Mouse (Mus musculus): Measurements from ENCODE around the gene Madd. TPM values are rescaled to one million over a fixed set of nuclear protein-coding genes. Genes with fewer than 3 reads are reported as not detected.
A peak's percentile ranks its signal among the peaks of the same experiment; 100 is the strongest.

Gene Madd
- polyA plus RNA-seq, 1 experiment from 2014 or later, result 13.4 TPM

- H3K4me2 ChIP-seq, result no peak overlapping the region
- H3K27ac ChIP-seq, result no peak overlapping the region
- peaks cover 81% of the 10 kb centered on the region for H3K4me1 ChIP-seq
- peaks cover 2% of the 10 kb centered on the region; the same call in 1 of the 2 replicates for H3K36me3 ChIP-seq
- no peaks in the 10 kb centered on the region for H3K9me3 ChIP-seq (replicated peaks)
- no peak overlapping the region for H3K9ac ChIP-seq
- ATAC-seq, result no peak
- 75% methylated on average over 6 of the region's 6 CpGs for WGBS (ENCODE audit: insufficient replicate concordance)
- H3K4me3 ChIP-seq, result no peak overlapping the region
- H3K27me3 ChIP-seq (replicated peaks), result no peaks in the 10 kb centered on the region
Observed at GRCm38 (mm10) chr2:91110429-91110828, 73.2 kb downstream of the Madd start.

GRCm38 (mm10) chr2:91109807-91110385 is 73.7 kb downstream of the Madd start:
- 80% methylated on average over 5 of the region's 5 CpGs for WGBS (ENCODE audit: insufficient replicate concordance)
- H3K4me1 ChIP-seq, result peaks cover 81% of the 10 kb centered on the region

GRCm38 (mm10) chr2:91109241-91109640 is 74.4 kb downstream of the Madd start:
- no peak overlapping the region for H3K9ac ChIP-seq
- H3K27me3 ChIP-seq (replicated peaks), result no peaks in the 10 kb centered on the region
- no peak overlapping the region for H3K4me3 ChIP-seq
- no peak overlapping the region for H3K4me2 ChIP-seq
- ATAC-seq, result no peak
- H3K27ac ChIP-seq, result no peak overlapping the region
- 78% methylated on average over 5 of the region's 5 CpGs for WGBS (ENCODE audit: insufficient replicate concordance)
- H3K9me3 ChIP-seq (replicated peaks), result no peaks in the 10 kb centered on the region
- no peaks in the 10 kb centered on the region; the same call in 1 of the 2 replicates for H3K36me3 ChIP-seq
- H3K4me1 ChIP-seq, result peaks cover 79% of the 10 kb centered on the region

More at GRCm38 (mm10) chr2:91109807-91110385, 73.7 kb downstream of the Madd start:
- Histone ChIP-seq H3K9me3 (replicated peaks) (no peaks in the 10 kb centered on the region), H3K4me3 (no peak overlapping the region), H3K9ac (no peak overlapping the region), H3K36me3 (no peaks in the 10 kb centered on the region; the same call in 1 of the 2 replicates), H3K27ac (no peak overlapping the region), H3K27me3 (replicated peaks) (no peaks in the 10 kb centered on the region), H3K4me2 (no peak overlapping the region)
- no peak for ATAC-seq

GRCm38 (mm10) chr2:91108156-91108555 is 75.5 kb downstream of the Madd start:
- Histone ChIP-seq H3K4me2 (peak overlapping the region; percentile 31; the same call in 1 of the 2 replicates), H3K36me3 (no peaks in the 10 kb centered on the region; the same call in 1 of the 2 replicates), H3K9ac (0 out of 2 replicates have a peak overlapping the region, but pooled peaks have one; percentile 12), H3K27me3 (replicated peaks) (no peaks in the 10 kb centered on the region), H3K4me3 (no peak overlapping the region), H3K27ac (peak overlapping the region; percentile 10), H3K4me1 (peaks cover 75% of the 10 kb centered on the region), H3K9me3 (replicated peaks) (no peaks in the 10 kb centered on the region)
- ATAC-seq, result peak; percentile 67; the same call in 1 of the 2 replicates
- 40% methylated on average over 3 of the region's 3 CpGs for WGBS (ENCODE audit: insufficient replicate concordance)

GRCm38 (mm10) chr2:91101124-91101740 is 82.4 kb downstream of the Madd start:
- Histone ChIP-seq H3K4me2 (peak overlapping the region; percentile 33; the same call in 1 of the 2 replicates), H3K27ac (no peak overlapping the region)

GRCm38 (mm10) chr2:91098156-91098555 is 85.5 kb downstream of the Madd start:
- H3K4me3 ChIP-seq, result peak overlapping the region; percentile 44
- H3K9me3 ChIP-seq (replicated peaks), result no peaks in the 10 kb centered on the region
- H3K36me3 ChIP-seq, result no peaks in the 10 kb centered on the region
- ATAC-seq, result no peak
- H3K4me2 ChIP-seq, result peak overlapping the region; percentile 56
- peaks cover 52% of the 10 kb centered on the region for H3K4me1 ChIP-seq
- peaks cover 8% of the 10 kb centered on the region for H3K27me3 ChIP-seq (replicated peaks)
- 41% methylated on average over 2 of the region's 2 CpGs for WGBS (ENCODE audit: insufficient replicate concordance)
- H3K9ac ChIP-seq, result peak overlapping the region; percentile 55; the same call in 1 of the 2 replicates
- peak overlapping the region; percentile 67; the same call in 1 of the 2 replicates for H3K27ac ChIP-seq

More at GRCm38 (mm10) chr2:91101124-91101740, 82.4 kb downstream of the Madd start:
- H3K4me1 ChIP-seq, result peaks cover 69% of the 10 kb centered on the region
- no peak overlapping the region for H3K4me3 ChIP-seq
- no peaks in the 10 kb centered on the region for H3K27me3 ChIP-seq (replicated peaks)
- H3K36me3 ChIP-seq, result no peaks in the 10 kb centered on the region
- no peaks in the 10 kb centered on the region for H3K9me3 ChIP-seq (replicated peaks)
- ATAC-seq, result peak; percentile 70
- H3K9ac ChIP-seq, result peak overlapping the region; percentile 40; the same call in 1 of the 2 replicates
- 5% methylated on average over 7 of the region's 7 CpGs for WGBS (ENCODE audit: insufficient replicate concordance)

GRCm38 (mm10) chr2:91097015-91097414 is 86.6 kb downstream of the Madd start:
- peaks cover 50% of the 10 kb centered on the region for H3K4me1 ChIP-seq
- no peaks in the 10 kb centered on the region for H3K36me3 ChIP-seq
- no peak; the same call in none of the 2 replicates for ATAC-seq
- peak overlapping the region; percentile 56 for H3K4me2 ChIP-seq
- H3K27ac ChIP-seq, result peak overlapping the region; percentile 67
- H3K9me3 ChIP-seq (replicated peaks), result no peaks in the 10 kb centered on the region
- H3K27me3 ChIP-seq (replicated peaks), result peaks cover 8% of the 10 kb centered on the region
- 26% methylated on average over 10 of the region's 10 CpGs for WGBS (ENCODE audit: insufficient replicate concordance)
- H3K9ac ChIP-seq, result peak overlapping the region; percentile 55
- peak overlapping the region; percentile 44 for H3K4me3 ChIP-seq

GRCm38 (mm10) chr2:91096524-91096923 is 87.1 kb downstream of the Madd start:
- 14% methylated on average over 14 of the region's 14 CpGs for WGBS (ENCODE audit: insufficient replicate concordance)
- ATAC-seq, result peak; percentile 77
- peaks cover 8% of the 10 kb centered on the region for H3K27me3 ChIP-seq (replicated peaks)

GRCm38 (mm10) chr2:91090827-91091226 is 92.8 kb downstream of the Madd start:
- no peak for ATAC-seq
- Histone ChIP-seq H3K36me3 (no peaks in the 10 kb centered on the region), H3K4me1 (peaks cover 25% of the 10 kb centered on the region), H3K27ac (no peak overlapping the region), H3K4me2 (no peak overlapping the region), H3K9me3 (replicated peaks) (no peaks in the 10 kb centered on the region), H3K9ac (no peak overlapping the region), H3K4me3 (no peak overlapping the region), H3K27me3 (replicated peaks) (peaks cover 8% of the 10 kb centered on the region)
- 70% methylated on average over 6 of the region's 6 CpGs for WGBS (ENCODE audit: insufficient replicate concordance)

More at GRCm38 (mm10) chr2:91096524-91096923, 87.1 kb downstream of the Madd start:
- Histone ChIP-seq H3K36me3 (no peaks in the 10 kb centered on the region), H3K9ac (peak overlapping the region; percentile 55), H3K27ac (peak overlapping the region; percentile 67; the same call in 1 of the 2 replicates), H3K4me2 (peak overlapping the region; percentile 56), H3K9me3 (replicated peaks) (no peaks in the 10 kb centered on the region), H3K4me1 (peaks cover 45% of the 10 kb centered on the region), H3K4me3 (peak overlapping the region; percentile 44)

- no peaks in the 10 kb centered on the region for H3K9me3 ChIP-seq (replicated peaks)
- no peaks in the 10 kb centered on the region for H3K36me3 ChIP-seq
- 67% methylated on average over 6 of the region's 6 CpGs for WGBS (ENCODE audit: insufficient replicate concordance)
- no peak overlapping the region for H3K4me2 ChIP-seq
- no peak overlapping the region for H3K27ac ChIP-seq
- H3K9ac ChIP-seq, result no peak overlapping the region
- no peak overlapping the region for H3K4me3 ChIP-seq
- peaks cover 24% of the 10 kb centered on the region for H3K4me1 ChIP-seq
- no peak for ATAC-seq
- peaks cover 7% of the 10 kb centered on the region for H3K27me3 ChIP-seq (replicated peaks)
Observed at GRCm38 (mm10) chr2:91090208-91090607, 93.4 kb downstream of the Madd start.

- no peaks in the 10 kb centered on the region for H3K9me3 ChIP-seq (replicated peaks)
- H3K27ac ChIP-seq, result peak overlapping the region; percentile 27; the same call in 1 of the 2 replicates
- H3K4me3 ChIP-seq, result no peak overlapping the region
- 37% methylated on average over 9 of the region's 9 CpGs for WGBS (ENCODE audit: insufficient replicate concordance)
- no peaks in the 10 kb centered on the region for H3K36me3 ChIP-seq
- H3K4me1 ChIP-seq, result peaks cover 36% of the 10 kb centered on the region
- no peak overlapping the region for H3K4me2 ChIP-seq
- no peak overlapping the region for H3K9ac ChIP-seq
- ATAC-seq, result peak; percentile 48; the same call in 1 of the 2 replicates
- H3K27me3 ChIP-seq (replicated peaks), result no peaks in the 10 kb centered on the region
Observed at GRCm38 (mm10) chr2:91088987-91089386, 94.7 kb downstream of the Madd start.

- Histone ChIP-seq H3K36me3 (no peaks in the 10 kb centered on the region), H3K9ac (no peak overlapping the region), H3K9me3 (replicated peaks) (no peaks in the 10 kb centered on the region), H3K4me1 (peaks cover 49% of the 10 kb centered on the region), H3K4me3 (no peak overlapping the region), H3K27me3 (replicated peaks) (no peaks in the 10 kb centered on the region), H3K27ac (no peak overlapping the region), H3K4me2 (no peak overlapping the region)
- 58% methylated on average over 9 of the region's 9 CpGs for WGBS (ENCODE audit: insufficient replicate concordance)
- no peak for ATAC-seq
Observed at GRCm38 (mm10) chr2:91087453-91087852, 96.2 kb downstream of the Madd start.

Measured in liver, embryonic 12.5 days (tissue).